Mouse (Mus musculus): ENCODE data around the gene Bdkrb1. TPM values are rescaled to one million over a fixed set of nuclear protein-coding genes. Genes with fewer than 3 reads are reported as not detected.

The Bdkrb1 gene
- polyA plus RNA-seq, 1 experiment from 2014 or later, result not detected

- ATAC-seq (ENCODE audit: insufficient number of reproducible peaks, insufficient read depth, low FRiP score, low TSS enrichment), result no peak
- no peak overlapping the region for H3K4me2 ChIP-seq (replicated peaks)
- H3K9me3 ChIP-seq, result no peaks in the 10 kb centered on the region
- H3K4me3 ChIP-seq, result no peak overlapping the region
- WGBS, result 75% methylated on average over 6 of the region's 6 CpGs
- no peaks in the 10 kb centered on the region for H3K27me3 ChIP-seq
- H3K27ac ChIP-seq, result no peak overlapping the region
- H3K4me1 ChIP-seq, result peaks cover 8% of the 10 kb centered on the region
- no peak overlapping the region for H3K9ac ChIP-seq
- H3K36me3 ChIP-seq, result no peaks in the 10 kb centered on the region
Measured at GRCm38 (mm10) chr12:105601586-105601985, 1.3 kb upstream of the Bdkrb1 start.

GRCm38 (mm10) chr12:105603904-105604303 lies 1.0 kb downstream of the Bdkrb1 start:
- no peak for ATAC-seq (ENCODE audit: insufficient number of reproducible peaks, insufficient read depth, low FRiP score, low TSS enrichment)

GRCm38 (mm10) chr12:105605212-105605611 lies 2.3 kb downstream of the Bdkrb1 start:
- Histone ChIP-seq H3K4me3 (no peak overlapping the region), H3K4me2 (replicated peaks) (no peak overlapping the region), H3K4me1 (no peaks in the 10 kb centered on the region; the same call in 1 of the 2 replicates), H3K9ac (no peak overlapping the region), H3K9me3 (no peaks in the 10 kb centered on the region), H3K36me3 (no peaks in the 10 kb centered on the region), H3K27ac (no peak overlapping the region), H3K27me3 (no peaks in the 10 kb centered on the region)
- WGBS, result 11% methylated on average over 8 of the region's 8 CpGs
- ATAC-seq (ENCODE audit: insufficient number of reproducible peaks, insufficient read depth, low FRiP score, low TSS enrichment), result no peak

More at GRCm38 (mm10) chr12:105603904-105604303, 1.0 kb downstream of the Bdkrb1 start:
- peaks cover 8% of the 10 kb centered on the region for H3K4me1 ChIP-seq
- H3K36me3 ChIP-seq, result no peaks in the 10 kb centered on the region
- no peaks in the 10 kb centered on the region for H3K9me3 ChIP-seq
- H3K27ac ChIP-seq, result no peak overlapping the region
- H3K27me3 ChIP-seq, result no peaks in the 10 kb centered on the region
- WGBS, result 93% methylated on average over 11 of the region's 11 CpGs
- H3K4me2 ChIP-seq (replicated peaks), result no peak overlapping the region
- no peak overlapping the region for H3K4me3 ChIP-seq
- H3K9ac ChIP-seq, result no peak overlapping the region

- H3K9me3 ChIP-seq, result no peaks in the 10 kb centered on the region
- no peaks in the 10 kb centered on the region for H3K27me3 ChIP-seq
- no peaks in the 10 kb centered on the region for H3K36me3 ChIP-seq
- no peak for ATAC-seq (ENCODE audit: insufficient number of reproducible peaks, insufficient read depth, low FRiP score, low TSS enrichment)
- peaks cover under 1% of the 10 kb centered on the region for H3K4me1 ChIP-seq
- H3K27ac ChIP-seq, result no peak overlapping the region
- WGBS, result 75% methylated on average over 4 of the region's 4 CpGs
- H3K4me3 ChIP-seq, result no peak overlapping the region
- no peak overlapping the region for H3K4me2 ChIP-seq (replicated peaks)
- H3K9ac ChIP-seq, result no peak overlapping the region
Measured at GRCm38 (mm10) chr12:105606881-105607280, 4.0 kb downstream of the Bdkrb1 start.

GRCm38 (mm10) chr12:105611045-105611444 lies 8.2 kb downstream of the Bdkrb1 start:
- Histone ChIP-seq H3K27me3 (no peaks in the 10 kb centered on the region), H3K4me2 (replicated peaks) (no peak overlapping the region), H3K36me3 (peaks cover 6% of the 10 kb centered on the region), H3K9ac (no peak overlapping the region), H3K4me3 (no peak overlapping the region), H3K9me3 (no peaks in the 10 kb centered on the region), H3K27ac (no peak overlapping the region), H3K4me1 (peaks cover 4% of the 10 kb centered on the region; the same call in 1 of the 2 replicates)
- ATAC-seq (ENCODE audit: insufficient number of reproducible peaks, insufficient read depth, low FRiP score, low TSS enrichment), result no peak
- WGBS, result 84% methylated on average over 2 of the region's 2 CpGs

GRCm38 (mm10) chr12:105611748-105612147 lies 8.9 kb downstream of the Bdkrb1 start:
- no peak for ATAC-seq (ENCODE audit: insufficient number of reproducible peaks, insufficient read depth, low FRiP score, low TSS enrichment)
- 19% methylated on average over 7 of the region's 7 CpGs for WGBS
- no peaks in the 10 kb centered on the region for H3K9me3 ChIP-seq
- no peak overlapping the region for H3K4me3 ChIP-seq
- H3K4me2 ChIP-seq (replicated peaks), result 0 out of 2 replicates have a peak overlapping the region, but pooled peaks have one; percentile 11
- no peaks in the 10 kb centered on the region for H3K27me3 ChIP-seq
- peaks cover 13% of the 10 kb centered on the region for H3K36me3 ChIP-seq
- no peak overlapping the region for H3K9ac ChIP-seq
- H3K4me1 ChIP-seq, result peaks cover 4% of the 10 kb centered on the region; the same call in 1 of the 2 replicates
- H3K27ac ChIP-seq, result no peak overlapping the region

- H3K4me1 ChIP-seq, result peaks cover 4% of the 10 kb centered on the region; the same call in 1 of the 2 replicates
- ATAC-seq (ENCODE audit: insufficient number of reproducible peaks, insufficient read depth, low FRiP score, low TSS enrichment), result no peak
- H3K4me3 ChIP-seq, result no peak overlapping the region
- WGBS, result 89% methylated on average over 10 of the region's 10 CpGs
- no peaks in the 10 kb centered on the region for H3K9me3 ChIP-seq
- no peaks in the 10 kb centered on the region for H3K27me3 ChIP-seq
- H3K27ac ChIP-seq, result no peak overlapping the region
- peaks cover 31% of the 10 kb centered on the region for H3K36me3 ChIP-seq
- H3K9ac ChIP-seq, result no peak overlapping the region
- H3K4me2 ChIP-seq (replicated peaks), result no peak overlapping the region
Measured at GRCm38 (mm10) chr12:105613559-105613958, 10.7 kb downstream of the Bdkrb1 start.

- H3K4me3 ChIP-seq, result no peak overlapping the region
- no peak overlapping the region for H3K27ac ChIP-seq
- no peaks in the 10 kb centered on the region for H3K9me3 ChIP-seq
- peaks cover 76% of the 10 kb centered on the region for H3K36me3 ChIP-seq
- 96% methylated on average over 7 of the region's 7 CpGs for WGBS
- no peaks in the 10 kb centered on the region for H3K4me1 ChIP-seq
- H3K27me3 ChIP-seq, result no peaks in the 10 kb centered on the region
- ATAC-seq (ENCODE audit: insufficient number of reproducible peaks, insufficient read depth, low FRiP score, low TSS enrichment), result no peak
- no peak overlapping the region for H3K9ac ChIP-seq
- no peak overlapping the region for H3K4me2 ChIP-seq (replicated peaks)
Measured at GRCm38 (mm10) chr12:105622048-105622447, 19.2 kb downstream of the Bdkrb1 start.

DNA sequence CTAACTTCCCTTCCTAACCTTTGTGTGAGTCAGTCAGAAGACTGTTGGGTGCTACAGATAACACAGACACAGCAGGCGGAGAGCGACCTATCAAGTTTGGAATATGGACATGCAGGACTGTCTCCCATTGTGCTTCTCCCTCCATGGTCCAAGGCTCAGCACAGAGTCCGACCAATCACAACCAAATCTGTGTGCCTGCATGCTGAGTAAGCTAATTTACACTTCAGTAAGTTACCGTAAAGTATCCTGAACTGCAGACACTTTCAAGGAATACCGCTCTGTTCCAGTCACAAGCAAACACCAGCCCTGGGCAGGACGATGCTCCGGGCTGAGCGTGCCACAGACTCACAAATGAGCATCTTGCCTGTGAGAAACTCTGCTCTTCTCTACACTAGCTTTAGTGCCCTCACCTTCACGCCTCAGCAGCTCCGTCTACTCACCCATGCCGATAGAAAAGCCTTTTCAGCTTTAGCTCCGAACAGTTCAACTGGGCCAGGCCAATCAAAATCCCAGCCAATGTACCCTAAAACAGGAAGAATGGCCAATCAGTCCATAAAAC lies 20.2 kb downstream of the Bdkrb1 start:
- Histone ChIP-seq H3K9ac (no peak overlapping the region), H3K9me3 (no peaks in the 10 kb centered on the region), H3K4me2 (replicated peaks) (no peak overlapping the region), H3K4me3 (no peak overlapping the region), H3K27ac (no peak overlapping the region), H3K36me3 (peaks cover 75% of the 10 kb centered on the region), H3K27me3 (no peaks in the 10 kb centered on the region), H3K4me1 (no peaks in the 10 kb centered on the region)
- no peak for ATAC-seq (ENCODE audit: insufficient number of reproducible peaks, insufficient read depth, low FRiP score, low TSS enrichment)
- 88% methylated on average over 12 of the region's 12 CpGs for WGBS

- no peaks in the 10 kb centered on the region for H3K9me3 ChIP-seq
- peaks cover 60% of the 10 kb centered on the region for H3K36me3 ChIP-seq
- no peaks in the 10 kb centered on the region for H3K4me1 ChIP-seq
- H3K4me3 ChIP-seq, result no peak overlapping the region
- ATAC-seq (ENCODE audit: insufficient number of reproducible peaks, insufficient read depth, low FRiP score, low TSS enrichment), result no peak
- H3K27me3 ChIP-seq, result no peaks in the 10 kb centered on the region
- 55% methylated on average over 7 of the region's 7 CpGs for WGBS
- no peak overlapping the region for H3K4me2 ChIP-seq (replicated peaks)
- no peak overlapping the region for H3K9ac ChIP-seq
- H3K27ac ChIP-seq, result no peak overlapping the region
Measured at GRCm38 (mm10) chr12:105625798-105626197, 22.9 kb downstream of the Bdkrb1 start.

DNA sequence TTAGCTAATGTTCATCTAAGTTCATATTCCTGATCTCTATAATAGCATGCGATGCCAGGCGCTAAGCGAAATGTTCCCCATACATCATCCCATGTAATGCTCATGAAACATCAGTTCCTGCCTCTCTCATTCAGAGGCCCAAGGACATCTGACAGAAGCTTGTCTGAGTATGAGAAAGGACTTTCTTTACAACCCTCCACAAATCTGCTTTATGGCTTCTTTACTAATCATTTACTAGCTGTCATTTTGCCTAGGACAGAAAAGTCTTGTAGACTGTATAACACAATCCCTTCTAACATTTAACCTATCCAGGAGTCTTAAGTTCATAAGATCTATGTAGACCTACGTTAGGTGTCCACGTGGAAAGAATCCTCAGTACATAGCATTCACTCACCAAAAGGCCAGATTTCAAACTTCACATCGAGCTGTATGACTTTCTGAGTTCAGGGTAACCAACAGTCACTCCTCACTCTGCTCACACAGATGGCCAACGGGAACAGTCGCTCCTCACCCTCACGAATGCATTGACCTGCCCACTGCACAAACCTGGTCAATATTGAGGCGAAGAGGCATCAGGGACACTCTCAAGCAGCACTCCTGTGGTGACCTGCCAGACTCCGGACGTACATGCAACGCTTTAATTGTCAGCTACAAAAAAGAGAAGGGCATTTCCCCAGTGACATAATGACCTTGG lies 31.6 kb downstream of the Bdkrb1 start:
- H3K27me3 ChIP-seq, result no peaks in the 10 kb centered on the region
- no peak overlapping the region for H3K9ac ChIP-seq
- no peak overlapping the region for H3K4me3 ChIP-seq
- H3K9me3 ChIP-seq, result no peaks in the 10 kb centered on the region
- no peak overlapping the region for H3K27ac ChIP-seq
- H3K4me1 ChIP-seq, result no peaks in the 10 kb centered on the region
- WGBS, result 93% methylated on average over 13 of the region's 13 CpGs
- no peak for ATAC-seq (ENCODE audit: insufficient number of reproducible peaks, insufficient read depth, low FRiP score, low TSS enrichment)
- H3K36me3 ChIP-seq, result peaks cover 65% of the 10 kb centered on the region
- no peak overlapping the region for H3K4me2 ChIP-seq (replicated peaks)

- no peak overlapping the region for H3K4me3 ChIP-seq
- 89% methylated on average over 9 of the region's 9 CpGs for WGBS
- no peaks in the 10 kb centered on the region for H3K27me3 ChIP-seq
- no peak overlapping the region for H3K27ac ChIP-seq
- H3K4me1 ChIP-seq, result no peaks in the 10 kb centered on the region
- no peak for ATAC-seq (ENCODE audit: insufficient number of reproducible peaks, insufficient read depth, low FRiP score, low TSS enrichment)
- no peak overlapping the region for H3K9ac ChIP-seq
- no peaks in the 10 kb centered on the region for H3K9me3 ChIP-seq
- peaks cover 84% of the 10 kb centered on the region for H3K36me3 ChIP-seq
- no peak overlapping the region for H3K4me2 ChIP-seq (replicated peaks)
Measured at GRCm38 (mm10) chr12:105636551-105636950, 33.7 kb downstream of the Bdkrb1 start.
